Mouse (Mus musculus) embryonic facial prominence, embryonic 14.5 days (tissue): Measurements from ENCODE around the gene Tns3. TPM values are rescaled to one million over a fixed set of nuclear protein-coding genes. Genes with fewer than 3 reads are reported as not detected.

Experiments used
- ATAC-seq: fragments of 200-750 bp; cut with Nextera tagmentation; 2 replicates; pipeline ENCODE4 v1.8.0; 2017; ENCODE audit warnings: low read depth, moderate number of reproducible peaks, moderate TSS enrichment
- DNase-seq: peaks from one replicate; pipeline ENCODE4 v3.0.0-alpha.2; 2015; ENCODE audit warnings: low spot score
- H3K27ac ChIP-seq: fragments of 300-500 bp; sonication (generic); replicated peaks from 2 replicates; pipeline ENCODE4 v1.5.1; 2014; ENCODE audit warnings: low read depth, mild to moderate bottlenecking, low read length, moderate library complexity
- H3K27me3 ChIP-seq: fragments of 300-500 bp; sonication (generic); replicated peaks from 2 replicates; pipeline ENCODE4 v1.6.1; 2014; ENCODE audit warnings: low read length; ENCODE audit not compliant: control insufficient read depth, insufficient read depth
- H3K36me3 ChIP-seq: fragments of 300-500 bp; sonication (generic); 2 replicates; pipeline ENCODE4 v1.6.1; 2014; ENCODE audit warnings: low read length, mixed read lengths; ENCODE audit not compliant: control insufficient read depth, insufficient read depth
- H3K4me1 ChIP-seq: fragments of 300-500 bp; sonication (generic); 2 replicates; pipeline ENCODE4 v1.6.1; 2014; ENCODE audit warnings: antibody characterized with exemption, low read length; ENCODE audit not compliant: control insufficient read depth, insufficient read depth
- H3K4me2 ChIP-seq: fragments of 300-500 bp; sonication (generic); 2 replicates; pipeline ENCODE4 v1.6.1; 2014; ENCODE audit warnings: low read depth, mild to moderate bottlenecking, low read length, moderate library complexity, mixed read lengths
- H3K4me3 ChIP-seq: fragments of 300-500 bp; sonication (generic); 2 replicates; pipeline ENCODE4 v1.5.1; 2014; ENCODE audit warnings: low read depth, mild to moderate bottlenecking, low read length
- H3K9ac ChIP-seq: fragments of 300-500 bp; sonication (generic); 2 replicates; pipeline ENCODE4 v1.6.1; 2014; ENCODE audit warnings: low read depth, mild to moderate bottlenecking, low read length, moderate library complexity, mixed read lengths
- H3K9me3 ChIP-seq: fragments of 300-500 bp; sonication (generic); 2 replicates; pipeline ENCODE4 v1.6.1; 2016; ENCODE audit warnings: low read length; ENCODE audit not compliant: control insufficient read depth
- WGBS: fragments of 180-500 bp; shearing (Covaris S2); extraction: QIAGEN DNeasy Blood & Tissue Kit; methylation state at CpG from one replicate; pipeline ENCODE4 v1.1.7; 2014; 5-methylcytosine and 5-hydroxymethylcytosine counted together
- polyA plus RNA-seq: library from polyadenylated mRNA; unstranded; fragments of >200 nt; fragmentation: Nextera tagmentation; extraction: Ambion mirVana; gene quantifications from 2 replicates; pipeline ENCODE4 v1.2.1, GENCODE M21; 2014

The Tns3 gene
- polyA plus RNA-seq, 1 experiment from 2014 or later, result 19.3 TPM

GRCm38 (mm10) chr11:8610456-8610855 is 53.9 kb downstream of the Tns3 start:
- DNase-seq (no peak), ATAC-seq (no peak)
- Histone ChIP-seq H3K4me3 (no peak overlapping the region), H3K9ac (no peak overlapping the region), H3K27me3 (no peaks in the 10 kb centered on the region), H3K4me2 (no peak overlapping the region), H3K9me3 (no peaks in the 10 kb centered on the region), H3K36me3 (peaks cover 46% of the 10 kb centered on the region), H3K27ac (no peak overlapping the region), H3K4me1 (0 out of 2 replicates have a peak, but pooled peaks cover 7% of the 10 kb centered on the region)
- WGBS, result 59% methylated on average over 7 of the region's 7 CpGs

GRCm38 (mm10) chr11:8609873-8610272 is 54.5 kb downstream of the Tns3 start:
- H3K9ac ChIP-seq, result no peak overlapping the region
- H3K27ac ChIP-seq, result no peak overlapping the region
- no peaks in the 10 kb centered on the region for H3K27me3 ChIP-seq
- 76% methylated on average over 12 of the region's 12 CpGs for WGBS
- H3K4me1 ChIP-seq, result 0 out of 2 replicates have a peak, but pooled peaks cover 7% of the 10 kb centered on the region
- H3K4me3 ChIP-seq, result no peak overlapping the region
- DNase-seq (no peak), ATAC-seq (no peak)
- H3K4me2 ChIP-seq, result no peak overlapping the region
- H3K9me3 ChIP-seq, result no peaks in the 10 kb centered on the region
- H3K36me3 ChIP-seq, result peaks cover 49% of the 10 kb centered on the region

- WGBS, result 93% methylated on average over 1 of the region's 1 CpGs
- ATAC-seq, result no peak
- no peak overlapping the region for H3K27ac ChIP-seq
- no peaks in the 10 kb centered on the region for H3K9me3 ChIP-seq
- H3K4me3 ChIP-seq, result no peak overlapping the region
- H3K27me3 ChIP-seq, result no peaks in the 10 kb centered on the region
- 0 out of 2 replicates have a peak, but pooled peaks cover 7% of the 10 kb centered on the region for H3K4me1 ChIP-seq
- DNase-seq, result no peak
- H3K4me2 ChIP-seq, result no peak overlapping the region
- peaks cover 33% of the 10 kb centered on the region for H3K36me3 ChIP-seq
- no peak overlapping the region for H3K9ac ChIP-seq
Observed at GRCm38 (mm10) chr11:8607123-8607522, 57.2 kb downstream of the Tns3 start.

- Histone ChIP-seq H3K27ac (no peak overlapping the region), H3K4me3 (no peak overlapping the region), H3K4me1 (peaks cover 6% of the 10 kb centered on the region), H3K36me3 (peaks cover 35% of the 10 kb centered on the region), H3K4me2 (no peak overlapping the region), H3K27me3 (no peaks in the 10 kb centered on the region), H3K9me3 (no peaks in the 10 kb centered on the region), H3K9ac (no peak overlapping the region)
- 82% methylated on average over 10 of the region's 10 CpGs for WGBS
- no peak for DNase-seq
- ATAC-seq, result no peak
Observed at GRCm38 (mm10) chr11:8604789-8605569, 59.4 kb downstream of the Tns3 start.

GRCm38 (mm10) chr11:8602606-8603005 is 61.7 kb downstream of the Tns3 start:
- peaks cover 49% of the 10 kb centered on the region for H3K36me3 ChIP-seq
- H3K27ac ChIP-seq, result no peak overlapping the region
- no peak overlapping the region for H3K4me3 ChIP-seq
- peaks cover 6% of the 10 kb centered on the region for H3K4me1 ChIP-seq
- H3K9ac ChIP-seq, result no peak overlapping the region
- no peak overlapping the region for H3K4me2 ChIP-seq
- WGBS, result 86% methylated on average over 1 of the region's 1 CpGs
- H3K9me3 ChIP-seq, result no peaks in the 10 kb centered on the region
- ATAC-seq, result no peak
- H3K27me3 ChIP-seq, result no peaks in the 10 kb centered on the region
- no peak for DNase-seq

GRCm38 (mm10) chr11:8601411-8601821 is 62.9 kb downstream of the Tns3 start:
- Histone ChIP-seq H3K4me2 (no peak overlapping the region), H3K27ac (no peak overlapping the region), H3K9me3 (no peaks in the 10 kb centered on the region), H3K9ac (no peak overlapping the region), H3K4me3 (no peak overlapping the region), H3K36me3 (peaks cover 54% of the 10 kb centered on the region), H3K27me3 (no peaks in the 10 kb centered on the region), H3K4me1 (peaks cover 6% of the 10 kb centered on the region)
- no peak for DNase-seq
- no peak for ATAC-seq
- WGBS, result 41% methylated on average over 7 of the region's 7 CpGs

GRCm38 (mm10) chr11:8595642-8596041 is 68.7 kb downstream of the Tns3 start:
- no peak overlapping the region for H3K4me3 ChIP-seq
- H3K9ac ChIP-seq, result no peak overlapping the region
- H3K27me3 ChIP-seq, result no peaks in the 10 kb centered on the region
- DNase-seq (no peak), ATAC-seq (no peak)
- H3K4me1 ChIP-seq, result no peaks in the 10 kb centered on the region
- WGBS, result 66% methylated on average over 5 of the region's 5 CpGs
- H3K9me3 ChIP-seq, result no peaks in the 10 kb centered on the region
- H3K36me3 ChIP-seq, result peaks cover 51% of the 10 kb centered on the region
- no peak overlapping the region for H3K27ac ChIP-seq
- no peak overlapping the region for H3K4me2 ChIP-seq

GRCm38 (mm10) chr11:8593172-8593571 is 71.2 kb downstream of the Tns3 start:
- DNase-seq, result no peak
- WGBS, result 89% methylated on average over 3 of the region's 3 CpGs
- ATAC-seq, result peak; percentile 31; the same call in 1 of the 2 replicates
- Histone ChIP-seq H3K4me3 (no peak overlapping the region), H3K9me3 (no peaks in the 10 kb centered on the region), H3K9ac (no peak overlapping the region), H3K4me2 (no peak overlapping the region), H3K27ac (no peak overlapping the region), H3K36me3 (peaks cover 43% of the 10 kb centered on the region), H3K4me1 (no peaks in the 10 kb centered on the region), H3K27me3 (no peaks in the 10 kb centered on the region)

- Histone ChIP-seq H3K4me1 (peaks cover 8% of the 10 kb centered on the region; the same call in 1 of the 2 replicates), H3K4me3 (no peak overlapping the region), H3K9ac (no peak overlapping the region), H3K27me3 (no peaks in the 10 kb centered on the region), H3K9me3 (no peaks in the 10 kb centered on the region), H3K27ac (no peak overlapping the region), H3K36me3 (peaks cover 33% of the 10 kb centered on the region), H3K4me2 (no peak overlapping the region)
- 61% methylated on average over 5 of the region's 5 CpGs for WGBS
- ATAC-seq, result no peak
- DNase-seq, result no peak
Observed at GRCm38 (mm10) chr11:8591271-8591670, 73.1 kb downstream of the Tns3 start.
